Mouse (Mus musculus): Measurements from ENCODE around the gene Tlnrd1. TPM values are rescaled to one million over a fixed set of nuclear protein-coding genes. Genes with fewer than 3 reads are reported as not detected.
"Not testable (repeated sequence)": the region's sequence is repeated elsewhere in the genome, so short reads cannot be mapped to it uniquely, and the experiment has no call there.

Gene Tlnrd1
- total and polyA plus RNA-seq, 3 experiments: 3.7 to 21.2 (median 6.9) TPM

- no peak overlapping the region for H3K4me3 ChIP-seq (ENCODE audit: low read depth, low read length)
- ATAC-seq (ENCODE audit: extremely low read depth, insufficient number of reproducible peaks, low FRiP score, poor library complexity, severe bottlenecking): no peak; the same call in 1 of the 2 replicates
Measured at GRCm38 (mm10) chr7:83896077-83896740, 12.1 kb upstream of the Tlnrd1 start.

GRCm38 (mm10) chr7:83894348-83894747, 10.2 kb upstream of the Tlnrd1 start:
- DNase-seq (ENCODE audit: low spot score) (no peak), ATAC-seq (ENCODE audit: extremely low read depth, insufficient number of reproducible peaks, low FRiP score, poor library complexity, severe bottlenecking) (no peak)
- Histone ChIP-seq H3K4me1 (ENCODE audit: insufficient read depth, low read depth, low read length) (peaks cover 41% of the 10 kb centered on the region), H3K4me3 (ENCODE audit: low read depth, low read length) (no peak overlapping the region), H3K9me3 (replicated peaks) (no peaks in the 10 kb centered on the region), H3K36me3 (replicated peaks) (peaks cover 48% of the 10 kb centered on the region), H3K27me3 (ENCODE audit: insufficient read depth, low read length) (no peaks in the 10 kb centered on the region)
- TF ChIP-seq CTCF (IDR thresholded peaks at IDR 0.05; ENCODE audit: low read depth, low read length) (no peak), POLR2AphosphoS5 (IDR thresholded peaks at IDR 0.05; ENCODE audit: insufficient replicate concordance, low read depth, low read length) (no peak), GATA1 (IDR thresholded peaks at IDR 0.05; ENCODE audit: borderline replicate concordance, low read length) (no peak)

More at GRCm38 (mm10) chr7:83896077-83896740, 12.1 kb upstream of the Tlnrd1 start:
- Histone ChIP-seq H3K4me1 (ENCODE audit: insufficient read depth, low read depth, low read length) (peaks cover 34% of the 10 kb centered on the region), H3K36me3 (replicated peaks) (peaks cover 65% of the 10 kb centered on the region), H3K9me3 (replicated peaks) (no peaks in the 10 kb centered on the region), H3K27me3 (ENCODE audit: insufficient read depth, low read length) (no peaks in the 10 kb centered on the region)
- DNase-seq (ENCODE audit: low spot score): no peak
- TF ChIP-seq GATA2 (IDR thresholded peaks at IDR 0.05; ENCODE audit: borderline replicate concordance, low read depth, low read length): no peak
- TF ChIP-seq TAL1 (conservative IDR thresholded peaks at IDR 0.05; ENCODE audit: low read depth, low read length): no peak
- TF ChIP-seq CTCF (IDR thresholded peaks at IDR 0.05; ENCODE audit: low read depth, low read length): no peak
- no peak for TF ChIP-seq GATA1 (IDR thresholded peaks at IDR 0.05; ENCODE audit: borderline replicate concordance, low read length)
- TF ChIP-seq POLR2AphosphoS5 (IDR thresholded peaks at IDR 0.05; ENCODE audit: insufficient replicate concordance, low read depth, low read length): no peak

GRCm38 (mm10) chr7:83892333-83892669, 8.2 kb upstream of the Tlnrd1 start:
- no peaks in the 10 kb centered on the region for H3K9me3 ChIP-seq (replicated peaks)
- TF ChIP-seq CTCF (IDR thresholded peaks at IDR 0.05; ENCODE audit: low read depth, low read length) (no peak), GATA2 (IDR thresholded peaks at IDR 0.05; ENCODE audit: borderline replicate concordance, low read depth, low read length) (no peak), POLR2AphosphoS5 (IDR thresholded peaks at IDR 0.05; ENCODE audit: insufficient replicate concordance, low read depth, low read length) (0 out of 2 replicates have a peak, but pooled peaks have one; percentile 47), GATA1 (IDR thresholded peaks at IDR 0.05; ENCODE audit: borderline replicate concordance, low read length) (no peak)
- peaks cover 50% of the 10 kb centered on the region for H3K4me1 ChIP-seq (ENCODE audit: insufficient read depth, low read depth, low read length)
- peak overlapping the region; percentile 92 for H3K4me3 ChIP-seq (ENCODE audit: low read depth, low read length)
- no peaks in the 10 kb centered on the region for H3K27me3 ChIP-seq (ENCODE audit: insufficient read depth, low read length)
- no peak for DNase-seq (ENCODE audit: low spot score)
- ATAC-seq (ENCODE audit: extremely low read depth, insufficient number of reproducible peaks, low FRiP score, poor library complexity, severe bottlenecking): no peak
- H3K36me3 ChIP-seq (replicated peaks): peaks cover 27% of the 10 kb centered on the region

- Histone ChIP-seq H3K4me1 (ENCODE audit: insufficient read depth, low read depth, low read length) (peaks cover 52% of the 10 kb centered on the region), H3K9me3 (replicated peaks) (no peaks in the 10 kb centered on the region), H3K4me3 (ENCODE audit: low read depth, low read length) (peak overlapping the region; percentile 92), H3K27me3 (ENCODE audit: insufficient read depth, low read length) (no peaks in the 10 kb centered on the region), H3K36me3 (replicated peaks) (peaks cover 24% of the 10 kb centered on the region)
- DNase-seq (ENCODE audit: low spot score): peak; percentile 96
- no peak for TF ChIP-seq GATA2 (IDR thresholded peaks at IDR 0.05; ENCODE audit: borderline replicate concordance, low read depth, low read length)
- TF ChIP-seq CTCF (IDR thresholded peaks at IDR 0.05; ENCODE audit: low read depth, low read length): no peak
- peak; percentile 92 for ATAC-seq (ENCODE audit: extremely low read depth, insufficient number of reproducible peaks, low FRiP score, poor library complexity, severe bottlenecking)
Measured at GRCm38 (mm10) chr7:83891433-83892332, 7.6 kb upstream of the Tlnrd1 start.

GRCm38 (mm10) chr7:83889946-83890345, 5.8 kb upstream of the Tlnrd1 start:
- not testable (repeated sequence) for H3K9me3 ChIP-seq (replicated peaks); H3K4me3 ChIP-seq (ENCODE audit: low read depth, low read length); ATAC-seq (ENCODE audit: extremely low read depth, insufficient number of reproducible peaks, low FRiP score, poor library complexity, severe bottlenecking); H3K27me3 ChIP-seq (ENCODE audit: insufficient read depth, low read length); DNase-seq (ENCODE audit: low spot score)
- Histone ChIP-seq H3K36me3 (replicated peaks) (peaks cover 11% of the 10 kb centered on the region), H3K4me1 (ENCODE audit: insufficient read depth, low read depth, low read length) (peaks cover 55% of the 10 kb centered on the region)

GRCm38 (mm10) chr7:83889383-83889782, 5.3 kb upstream of the Tlnrd1 start:
- ATAC-seq (ENCODE audit: extremely low read depth, insufficient number of reproducible peaks, low FRiP score, poor library complexity, severe bottlenecking) (no peak), DNase-seq (ENCODE audit: low spot score) (no peak)
- Histone ChIP-seq H3K36me3 (replicated peaks) (peaks cover 5% of the 10 kb centered on the region), H3K4me3 (ENCODE audit: low read depth, low read length) (no peak overlapping the region), H3K27me3 (ENCODE audit: insufficient read depth, low read length) (no peaks in the 10 kb centered on the region), H3K9me3 (replicated peaks) (no peaks in the 10 kb centered on the region), H3K4me1 (ENCODE audit: insufficient read depth, low read depth, low read length) (peaks cover 56% of the 10 kb centered on the region)
- TF ChIP-seq TAL1 (conservative IDR thresholded peaks at IDR 0.05; ENCODE audit: low read depth, low read length) (no peak), GATA2 (IDR thresholded peaks at IDR 0.05; ENCODE audit: borderline replicate concordance, low read depth, low read length) (no peak), POLR2AphosphoS5 (IDR thresholded peaks at IDR 0.05; ENCODE audit: insufficient replicate concordance, low read depth, low read length) (no peak), CTCF (IDR thresholded peaks at IDR 0.05; ENCODE audit: low read depth, low read length) (no peak), GATA1 (IDR thresholded peaks at IDR 0.05; ENCODE audit: borderline replicate concordance, low read length) (no peak)

Measured in G1E (cell line).